Mouse (Mus musculus): ENCODE results near the gene Lmo1.
"Not testable (repeated sequence)": the region's sequence is repeated elsewhere in the genome, so short reads cannot be mapped to it uniquely, and the experiment has no call there.

Lmo1 gene

GRCm38 (mm10) chr7:109104894-109105293 lies 70.1 kb downstream of the Lmo1 start:
- no peak for DNase-seq

GRCm38 (mm10) chr7:109101167-109101566 lies 73.8 kb downstream of the Lmo1 start:
- DNase-seq = no peak

- peak in 1 of 2 experiments; percentile 9 for DNase-seq
These were observed 76.6 kb downstream of the Lmo1 start for GRCm38 (mm10) chr7:109098145-109099018.

- DNase-seq = no peak
These were observed 77.8 kb downstream of the Lmo1 start for GRCm38 (mm10) chr7:109097203-109097602.

GRCm38 (mm10) chr7:109096618-109097017 lies 78.4 kb downstream of the Lmo1 start:
- DNase-seq = no peak

- no peak for DNase-seq
These were observed 80.7 kb downstream of the Lmo1 start for GRCm38 (mm10) chr7:109094294-109094693.

GRCm38 (mm10) chr7:109091316-109091715 lies 83.7 kb downstream of the Lmo1 start:
- not testable (repeated sequence) for DNase-seq

Data from kidney, adult 8-10 months (tissue).